Mouse (Mus musculus) testis, adult 2 months (tissue): ENCODE measurements around the gene Rnase10. TPM values are rescaled to one million over a fixed set of nuclear protein-coding genes. Genes with fewer than 3 reads are reported as not detected.

Experiments
- H3K27ac ChIP-seq: fragments of 200-500 bp; 2 replicates; pipeline ENCODE4 v1.5.1; 2012; ENCODE audit warnings: low read depth, low read length; ENCODE audit not compliant: control insufficient read depth, insufficient read depth
- H3K27me3 ChIP-seq: fragments of 200-500 bp; 2 replicates; pipeline ENCODE4 v1.6.1; 2012; ENCODE audit warnings: mild to moderate bottlenecking, low read length, moderate library complexity; ENCODE audit not compliant: control insufficient read depth, insufficient read depth
- H3K36me3 ChIP-seq: fragments of 200-500 bp; 2 replicates; pipeline ENCODE4 v1.6.1; 2012; ENCODE audit warnings: mild to moderate bottlenecking, low read length; ENCODE audit not compliant: control insufficient read depth, insufficient read depth
- H3K4me1 ChIP-seq: fragments of 200-500 bp; 2 replicates; pipeline ENCODE4 v1.6.1; 2012; ENCODE audit warnings: low read length; ENCODE audit not compliant: control insufficient read depth, insufficient read depth
- H3K4me3 ChIP-seq: fragments of 200-500 bp; 2 replicates; pipeline ENCODE4 v1.5.1; 2012; ENCODE audit warnings: low read depth, mild to moderate bottlenecking, low read length, moderate library complexity, mixed read lengths; ENCODE audit not compliant: control insufficient read depth
- CTCF ChIP-seq: fragments of 200-500 bp; IDR thresholded peaks from 2 replicates; pipeline ENCODE4 v1.5.1; 2012; ENCODE audit warnings: low read depth, mild to moderate bottlenecking, inconsistent platforms, low read length, moderate library complexity; ENCODE audit not compliant: control insufficient read depth, insufficient read depth, insufficient replicate concordance
- POLR2A ChIP-seq: fragments of 200-500 bp; IDR thresholded peaks from 2 replicates; pipeline ENCODE4 v1.6.1; 2012; ENCODE audit warnings: low read depth, mild to moderate bottlenecking, inconsistent platforms, low read length, moderate library complexity; ENCODE audit not compliant: control insufficient read depth
- polyA plus RNA-seq: library from polyadenylated mRNA; depleted of rRNA; stranded (reverse); fragments of >200 nt; gene quantifications from 2 replicates; pipeline ENCODE4 v1.2.3, GENCODE M21; 2012; rRNA removed

The Rnase10 gene
- polyA plus RNA-seq, 1 experiment, result 3.7 TPM

DNA sequence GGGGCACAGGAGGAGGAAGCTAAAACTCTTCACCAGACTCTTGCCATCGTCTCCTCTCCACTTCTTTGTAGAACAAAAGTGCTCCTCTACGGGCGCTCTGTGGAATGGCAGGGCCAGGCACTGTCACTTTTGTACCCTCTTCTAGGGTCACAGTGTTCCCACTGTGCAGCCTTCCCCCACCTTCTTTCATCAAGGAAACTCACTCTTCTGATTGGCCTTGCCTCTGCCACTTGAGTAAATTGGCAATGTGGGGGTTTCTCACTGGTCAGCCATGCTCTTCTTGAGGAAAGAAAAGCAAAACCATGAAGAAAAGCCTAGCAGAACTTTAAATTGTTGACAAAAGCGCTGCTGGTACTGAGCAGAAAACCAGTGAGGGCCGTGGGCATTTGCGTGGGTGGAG lies 34.2 kb downstream of the Rnase10 start, which contains the start of gene Rnase9:
Gene Rnase9, minus strand, starts transcription at position 101 of the 400 bp plus-strand sequence.
- Histone ChIP-seq H3K4me1 (no peaks in the 10 kb centered on the region), H3K36me3 (no peaks in the 10 kb centered on the region)

DNA sequence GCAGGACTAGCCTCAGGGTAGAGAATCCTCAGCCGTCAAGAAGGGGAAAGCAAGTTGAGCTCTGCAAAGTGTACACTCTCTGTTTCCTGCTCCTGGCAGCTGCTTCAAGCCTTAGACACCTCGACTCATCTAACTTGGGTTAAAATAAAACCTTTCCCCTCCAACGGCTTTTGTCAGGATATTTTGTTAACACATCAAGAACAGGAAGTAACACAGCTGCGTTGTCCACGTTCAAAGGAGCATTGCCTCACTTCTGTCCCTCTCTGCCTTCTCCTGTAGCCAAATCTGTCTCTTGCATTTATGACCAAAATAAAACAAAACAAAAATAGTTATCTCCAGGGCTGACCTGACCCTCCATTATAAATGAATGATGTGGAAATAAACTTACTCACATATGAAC lies 40.3 kb downstream of the Rnase10 start:
- TF ChIP-seq POLR2A (no peak), CTCF (no peak)
- H3K4me1 ChIP-seq, result no peaks in the 10 kb centered on the region
- no peaks in the 10 kb centered on the region for H3K36me3 ChIP-seq
- no peak overlapping the region for H3K4me3 ChIP-seq
- no peaks in the 10 kb centered on the region for H3K27me3 ChIP-seq
- no peak overlapping the region for H3K27ac ChIP-seq

More for the DNA sequence above, 34.2 kb downstream of the Rnase10 start, which contains the start of gene Rnase9:
- no peaks in the 10 kb centered on the region for H3K27me3 ChIP-seq
- no peak for TF ChIP-seq CTCF
- no peak for TF ChIP-seq POLR2A
- H3K4me3 ChIP-seq, result no peak within 1 kb of the TSS
- no peak within 1 kb of the TSS for H3K27ac ChIP-seq

GRCm38 (mm10) chr14:51050063-51050462 lies 42.5 kb downstream of the Rnase10 start, which contains the start of gene Rnase11:
Gene Rnase11 (minus strand): TSS chr14:51050163.
- Histone ChIP-seq H3K4me3 (no peak within 1 kb of the TSS), H3K27ac (no peak within 1 kb of the TSS), H3K27me3 (no peaks in the 10 kb centered on the region), H3K36me3 (no peaks in the 10 kb centered on the region), H3K4me1 (no peaks in the 10 kb centered on the region; the same call in 1 of the 2 replicates)
- TF ChIP-seq CTCF (no peak), POLR2A (no peak)

DNA sequence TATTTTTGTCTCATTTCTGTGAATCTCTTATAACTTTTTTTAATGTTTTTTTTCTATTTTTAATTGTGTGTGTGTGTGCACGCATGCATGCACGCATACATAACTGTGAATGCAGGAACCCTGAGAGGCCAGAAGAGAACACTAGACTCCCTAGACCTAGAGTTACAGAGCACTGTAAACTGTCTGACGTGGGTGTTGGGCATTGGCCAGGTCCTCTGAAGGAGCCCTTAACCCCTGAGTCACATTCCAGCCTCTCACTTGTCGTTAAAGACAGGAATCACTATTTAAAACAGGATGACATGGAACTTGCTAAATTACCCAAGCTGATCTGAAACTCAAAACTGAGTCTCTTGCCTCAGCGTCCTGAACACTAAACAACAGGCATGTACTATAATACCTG lies 44.4 kb downstream of the Rnase10 start:
- no peaks in the 10 kb centered on the region for H3K27me3 ChIP-seq
- H3K4me3 ChIP-seq, result no peak overlapping the region
- H3K36me3 ChIP-seq, result no peaks in the 10 kb centered on the region
- H3K4me1 ChIP-seq, result no peaks in the 10 kb centered on the region; the same call in 1 of the 2 replicates
- no peak overlapping the region for H3K27ac ChIP-seq
- no peak for TF ChIP-seq POLR2A

DNA sequence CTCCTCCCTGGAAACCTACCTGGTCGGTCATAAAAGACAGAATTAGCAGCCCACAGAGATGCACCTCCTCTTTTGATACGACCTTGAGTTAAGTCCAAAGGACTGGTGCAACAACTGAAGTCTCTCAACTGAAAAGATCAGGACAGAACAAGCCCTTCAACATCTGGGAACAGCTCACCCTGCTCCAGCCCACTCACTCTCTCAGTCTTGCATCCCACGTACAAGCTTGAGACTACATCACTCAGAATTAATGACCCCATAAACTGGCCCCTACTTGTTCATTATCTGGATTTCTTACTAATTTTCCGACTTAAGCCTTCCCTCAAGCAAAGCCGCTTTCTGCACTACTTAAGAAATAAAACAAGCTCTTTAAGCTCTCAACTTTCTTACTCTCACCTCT lies 45.6 kb downstream of the Rnase10 start:
- Histone ChIP-seq H3K4me1 (no peaks in the 10 kb centered on the region; the same call in 1 of the 2 replicates), H3K4me3 (no peak overlapping the region)
- TF ChIP-seq CTCF, result no peak
- TF ChIP-seq POLR2A, result no peak

GRCm38 (mm10) chr14:51054243-51055237 lies 47.0 kb downstream of the Rnase10 start:
- H3K27me3 ChIP-seq, result no peaks in the 10 kb centered on the region
- no peak overlapping the region for H3K4me3 ChIP-seq
- H3K36me3 ChIP-seq, result no peaks in the 10 kb centered on the region
- TF ChIP-seq CTCF (no peak), POLR2A (no peak)
- H3K4me1 ChIP-seq, result no peaks in the 10 kb centered on the region; the same call in 1 of the 2 replicates
- no peak overlapping the region for H3K27ac ChIP-seq

More for the DNA sequence above, 45.6 kb downstream of the Rnase10 start:
- no peaks in the 10 kb centered on the region for H3K27me3 ChIP-seq
- H3K27ac ChIP-seq, result no peak overlapping the region
- H3K36me3 ChIP-seq, result no peaks in the 10 kb centered on the region

DNA sequence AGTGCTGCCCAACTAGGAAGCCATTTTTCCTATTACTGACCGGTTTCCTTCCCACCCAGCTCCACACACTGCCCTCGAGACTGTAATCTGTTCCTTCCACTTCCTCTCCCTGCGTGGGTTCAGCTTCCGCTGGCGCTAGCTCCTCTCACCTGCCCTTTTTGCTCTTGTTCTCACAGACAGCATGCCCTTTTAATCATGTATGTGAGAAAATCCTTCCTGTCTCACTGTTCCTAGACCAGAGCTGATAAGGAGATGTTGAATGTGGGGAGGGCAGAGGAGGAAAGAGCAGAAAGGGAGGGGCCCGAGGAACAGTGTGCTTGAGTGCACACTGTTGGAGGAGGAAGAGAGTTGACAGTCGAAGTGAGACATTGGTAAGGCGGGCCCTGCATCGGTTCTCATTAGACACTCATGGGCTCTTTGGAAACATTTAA lies 49.9 kb downstream of the Rnase10 start, which contains the start of gene Rnase12:
Gene Rnase12, minus strand, starts transcription at position 261 of the 431 bp plus-strand sequence.
- TF ChIP-seq CTCF (no peak), POLR2A (no peak)
- no peak within 1 kb of the TSS for H3K4me3 ChIP-seq

More for the DNA sequence above, 49.9 kb downstream of the Rnase10 start, which contains the start of gene Rnase12:
- no peaks in the 10 kb centered on the region for H3K27me3 ChIP-seq
- no peaks in the 10 kb centered on the region; the same call in 1 of the 2 replicates for H3K4me1 ChIP-seq
- no peaks in the 10 kb centered on the region for H3K36me3 ChIP-seq
- H3K27ac ChIP-seq, result no peak within 1 kb of the TSS

Other genes with a start within 250 kb of the Rnase10 start
- gene Ttc5, start 222.2 kb upstream of the Rnase10 start, polyA plus RNA-seq, result 13.0 and 13.5 TPM in 2 replicates
- 7.0 and 7.5 TPM in 2 replicates for gene Ccnb1ip1, start 200.0 kb upstream of the Rnase10 start, polyA plus RNA-seq
- gene Parp2, start 199.9 kb upstream of the Rnase10 start, polyA plus RNA-seq, result 10.6 and 13.9 TPM in 2 replicates
- gene Tep1, start 137.2 kb upstream of the Rnase10 start, polyA plus RNA-seq, result 9.3 and 12.6 TPM in 2 replicates
- 0.04 and 0.07 TPM in 2 replicates for gene Klhl33, start 110.2 kb upstream of the Rnase10 start, polyA plus RNA-seq
- 52.9 and 58.1 TPM in 2 replicates for gene Osgep, start 82.9 kb upstream of the Rnase10 start, polyA plus RNA-seq
- gene Apex1, start 82.8 kb upstream of the Rnase10 start, polyA plus RNA-seq, result 31.1 and 33.9 TPM in 2 replicates
- gene Pip4p1, start 76.9 kb upstream of the Rnase10 start, polyA plus RNA-seq, result 35.1 and 48.1 TPM in 2 replicates
- gene Pnp, start 76.7 kb upstream of the Rnase10 start, polyA plus RNA-seq, result 5.6 and 5.8 TPM in 2 replicates
- gene Gm49342, start 63.2 kb upstream of the Rnase10 start, polyA plus RNA-seq, result 4.8 and 5.5 TPM in 2 replicates
- gene Pnp2, start 51.8 kb upstream of the Rnase10 start, polyA plus RNA-seq, result 22.3 and 22.9 TPM in 2 replicates
- gene Rnase9, start 34.1 kb downstream of the Rnase10 start, polyA plus RNA-seq, result 1.0 TPM in 1 of 2 replicates, not detected in the other
- 0.22 and 0.49 TPM in 2 replicates for gene Rnase11, start 42.4 kb downstream of the Rnase10 start, polyA plus RNA-seq
- gene Rnase12, start 49.9 kb downstream of the Rnase10 start, polyA plus RNA-seq, result 17.3 TPM in 1 of 2 replicates, not detected in the other
- gene Olfr750, start 66.7 kb downstream of the Rnase10 start, polyA plus RNA-seq, result 0.54 and 0.77 TPM in 2 replicates
- gene Rnase4, start 83.3 kb downstream of the Rnase10 start, polyA plus RNA-seq, result 8.8 and 11.5 TPM in 2 replicates
- 0.89 and 1.5 TPM in 2 replicates for gene Ang, start 83.4 kb downstream of the Rnase10 start, polyA plus RNA-seq
- gene Eddm3b, start 106.7 kb downstream of the Rnase10 start, polyA plus RNA-seq, result 10.3 TPM in 1 of 2 replicates, not detected in the other
- 0.63 and 0.93 TPM in 2 replicates for gene Rnase6, start 116.2 kb downstream of the Rnase10 start, polyA plus RNA-seq
- gene Rnase1, start 139.0 kb downstream of the Rnase10 start, polyA plus RNA-seq, result 0.56 and 0.84 TPM in 2 replicates
- gene Rnase2b, start 154.5 kb downstream of the Rnase10 start, polyA plus RNA-seq, result not detected in 2 replicates
- not detected in 2 replicates for gene Ang2, start 191.4 kb downstream of the Rnase10 start, polyA plus RNA-seq
- gene Ear14, start 195.6 kb downstream of the Rnase10 start, polyA plus RNA-seq, result not detected in 2 replicates
- 0.17 TPM in 1 of 2 replicates, not detected in the other for gene Rnase2a, start 248.4 kb downstream of the Rnase10 start, polyA plus RNA-seq